Mouse (Mus musculus): ENCODE results near the gene Vmn1r119.
"Not testable (repeated sequence)": the region's sequence is repeated elsewhere in the genome, so short reads cannot be mapped to it uniquely, and the experiment has no call there.

The Vmn1r119 gene

GRCm38 (mm10) chr7:21012355-21012754 lies at the start of gene Vmn1r119:
Gene Vmn1r119, minus strand, starts transcription at chr7:21012455.
- not testable (repeated sequence) for DNase-seq

GRCm38 (mm10) chr7:21053684-21054083 lies 41.4 kb upstream of the Vmn1r119 start, which contains the start of gene Vmn1r120:
Gene Vmn1r120, minus strand, starts transcription at chr7:21053784.
- not testable (repeated sequence) for DNase-seq
